Mouse (Mus musculus) bone marrow macrophage, adult 2 months (primary cell): ENCODE results near the gene Cd3eap. TPM values are rescaled to one million over a fixed set of nuclear protein-coding genes. Genes with fewer than 3 reads are reported as not detected.

ENCODE experiments used
- H3K27ac ChIP-seq: 2 replicates; pipeline ENCODE4 v1.5.1; 2012; ENCODE audit warnings: low read depth, low read length; ENCODE audit not compliant: insufficient read depth
- H3K4me1 ChIP-seq: 2 replicates; pipeline ENCODE4 v1.6.1; 2012; ENCODE audit warnings: low read length; ENCODE audit not compliant: control insufficient read depth, insufficient read depth
- H3K4me3 ChIP-seq: 2 replicates; pipeline ENCODE4 v1.5.1; 2012; ENCODE audit warnings: mild to moderate bottlenecking, low read length, moderate library complexity; ENCODE audit not compliant: insufficient read depth
- CTCF ChIP-seq: IDR thresholded peaks from 2 replicates; pipeline ENCODE4 v1.5.1; 2012; ENCODE audit warnings: low read depth, mild to moderate bottlenecking, low read length, moderate library complexity
- POLR2A ChIP-seq: IDR thresholded peaks from 2 replicates; pipeline ENCODE4 v1.6.1; 2012; ENCODE audit warnings: mild to moderate bottlenecking, low read depth, low read length, borderline replicate concordance
- polyA plus RNA-seq: library from polyadenylated mRNA; stranded (reverse); fragments of >200 nt; gene quantifications from 2 replicates; pipeline ENCODE4 v1.2.4, GENCODE M21; 2012; ENCODE audit not compliant: missing spikeins, insufficient read depth, insufficient read length

Gene Cd3eap
- 7.8 and 8.4 TPM in 2 replicates for polyA plus RNA-seq

- Histone ChIP-seq H3K27ac (peak within 1 kb of the TSS; percentile 72), H3K4me1 (peaks cover 19% of the 10 kb centered on the region), H3K4me3 (peak within 1 kb of the TSS; percentile 75)
- TF ChIP-seq POLR2A (no peak), CTCF (no peak)
These were observed at the start of gene Cd3eap, which contains the start of gene Ppp1r13l for GRCm38 (mm10) chr7:19359299-19359891. Cd3eap (minus strand) TSS chr7:19359483. Ppp1r13l (plus strand) TSS chr7:19359749.

GRCm38 (mm10) chr7:19405417-19405816 is 46.1 kb upstream of the Cd3eap start:
- Histone ChIP-seq H3K4me1 (no peaks in the 10 kb centered on the region), H3K27ac (no peak overlapping the region), H3K4me3 (no peak overlapping the region)
- TF ChIP-seq POLR2A (no peak), CTCF (peak; percentile 81)

GRCm38 (mm10) chr7:19404476-19404875 is 45.2 kb upstream of the Cd3eap start, which contains the start of gene Ckm:
Ckm (plus strand) TSS chr7:19404776.
- TF ChIP-seq CTCF (no peak), POLR2A (no peak)
- Histone ChIP-seq H3K4me1 (no peaks in the 10 kb centered on the region), H3K27ac (no peak within 1 kb of the TSS), H3K4me3 (peak within 1 kb of the TSS; percentile 44)

- TF ChIP-seq POLR2A (no peak), CTCF (no peak)
- no peaks in the 10 kb centered on the region for H3K4me1 ChIP-seq
- peak within 1 kb of the TSS; percentile 44 for H3K4me3 ChIP-seq
These were observed 44.5 kb upstream of the Cd3eap start, which contains the start of gene Klc3 for GRCm38 (mm10) chr7:19403731-19404296. Klc3 (minus strand) TSS chr7:19404104.

GRCm38 (mm10) chr7:19402535-19403112 is 43.3 kb upstream of the Cd3eap start:
- Histone ChIP-seq H3K27ac (no peak overlapping the region), H3K4me3 (no peak overlapping the region)
- TF ChIP-seq POLR2A (no peak), CTCF (no peak)

More at GRCm38 (mm10) chr7:19403731-19404296, 44.5 kb upstream of the Cd3eap start, which contains the start of gene Klc3:
- no peak within 1 kb of the TSS for H3K27ac ChIP-seq

GRCm38 (mm10) chr7:19400946-19401345 is 41.7 kb upstream of the Cd3eap start:
- Histone ChIP-seq H3K27ac (no peak overlapping the region), H3K4me3 (no peak overlapping the region), H3K4me1 (no peaks in the 10 kb centered on the region)
- TF ChIP-seq POLR2A (no peak), CTCF (peak; percentile 31)

More at GRCm38 (mm10) chr7:19402535-19403112, 43.3 kb upstream of the Cd3eap start:
- no peaks in the 10 kb centered on the region for H3K4me1 ChIP-seq

- no peak overlapping the region for H3K4me3 ChIP-seq
- no peak overlapping the region for H3K27ac ChIP-seq
- H3K4me1 ChIP-seq: no peaks in the 10 kb centered on the region
- no peak for TF ChIP-seq POLR2A
These were observed 40.4 kb upstream of the Cd3eap start for GRCm38 (mm10) chr7:19399496-19400280.

- no peak overlapping the region for H3K4me3 ChIP-seq
- no peaks in the 10 kb centered on the region for H3K4me1 ChIP-seq
- TF ChIP-seq CTCF (no peak), POLR2A (no peak)
- H3K27ac ChIP-seq: no peak overlapping the region
These were observed 35.2 kb upstream of the Cd3eap start for GRCm38 (mm10) chr7:19394484-19394883.

- Histone ChIP-seq H3K27ac (no peak overlapping the region), H3K4me3 (no peak overlapping the region), H3K4me1 (no peaks in the 10 kb centered on the region)
- TF ChIP-seq CTCF (no peak), POLR2A (no peak)
These were observed 29.6 kb upstream of the Cd3eap start for GRCm38 (mm10) chr7:19388699-19389413.
